Mouse (Mus musculus) heart, postnatal 0 days (tissue): ENCODE data around the gene Polr2j. TPM values are rescaled to one million over a fixed set of nuclear protein-coding genes. Genes with fewer than 3 reads are reported as not detected.

Experiments
- ATAC-seq: fragments of 200-750 bp; cut with Nextera tagmentation; 2 replicates; pipeline ENCODE4 v1.8.0; 2017; ENCODE audit warnings: low read depth, moderate number of reproducible peaks, moderate library complexity; ENCODE audit not compliant: insufficient read depth
- DNase-seq: peaks from one replicate; pipeline ENCODE4 v3.0.0-alpha.2; 2016; ENCODE audit warnings: low spot score
- H3K27ac ChIP-seq: fragments of 300-500 bp; sonication (generic); 2 replicates; pipeline ENCODE4 v1.5.1; 2014; ENCODE audit warnings: low read depth, mild to moderate bottlenecking
- H3K27me3 ChIP-seq: fragments of 300-500 bp; sonication (generic); 2 replicates; pipeline ENCODE4 v1.6.1; 2014; ENCODE audit warnings: low read length, mixed read lengths; ENCODE audit not compliant: control insufficient read depth, insufficient read depth
- H3K36me3 ChIP-seq: fragments of 300-500 bp; sonication (generic); replicated peaks from 2 replicates; pipeline ENCODE4 v1.6.1; 2014; ENCODE audit warnings: low read length, mixed read lengths; ENCODE audit not compliant: control insufficient read depth, insufficient read depth
- H3K4me1 ChIP-seq: fragments of 300-500 bp; sonication (generic); 2 replicates; pipeline ENCODE4 v1.6.1; 2014; ENCODE audit warnings: antibody characterized with exemption; ENCODE audit not compliant: control insufficient read depth, insufficient read depth
- H3K4me2 ChIP-seq: fragments of 300-500 bp; sonication (generic); 2 replicates; pipeline ENCODE4 v1.6.1; 2014; ENCODE audit warnings: low read depth, mild to moderate bottlenecking, low read length, moderate library complexity
- H3K4me3 ChIP-seq: fragments of 300-500 bp; sonication (generic); 2 replicates; pipeline ENCODE4 v1.5.1; 2014; ENCODE audit warnings: low read depth, low read length
- H3K9ac ChIP-seq: fragments of 300-500 bp; sonication (generic); replicated peaks from 2 replicates; pipeline ENCODE4 v1.6.1; 2014; ENCODE audit warnings: low read depth, low read length, mixed read lengths
- H3K9me3 ChIP-seq: fragments of 300-500 bp; sonication (generic); replicated peaks from 2 replicates; pipeline ENCODE4 v1.6.1; 2016; ENCODE audit warnings: low read length; ENCODE audit not compliant: control insufficient read depth
- CTCF ChIP-seq: IDR thresholded peaks from 2 replicates; pipeline ENCODE4 v1.5.1; 2016; ENCODE audit warnings: antibody characterized with exemption, control low read depth, low read depth
- EP300 ChIP-seq: IDR thresholded peaks from 2 replicates; pipeline ENCODE4 v1.6.1; 2016; ENCODE audit warnings: antibody characterized with exemption, low read depth
- WGBS: fragments of 180-500 bp; shearing (Covaris S2); extraction: QIAGEN DNeasy Blood & Tissue Kit; methylation state at CpG from one replicate; pipeline ENCODE4 v1.1.7; 2014; 5-methylcytosine and 5-hydroxymethylcytosine counted together
- polyA plus RNA-seq: library from polyadenylated mRNA; unstranded; fragments of >200 nt; fragmentation: Nextera tagmentation; extraction: Ambion mirVana; gene quantifications from 2 replicates; pipeline ENCODE4 v1.2.1, GENCODE M21; 2015
- total RNA-seq: library from RNA; depleted of rRNA; stranded (reverse); fragments of >200 nt; gene quantifications from 2 replicates; pipeline ENCODE4 v1.2.3, GENCODE M21; 2014; ENCODE audit warnings: low replicate concordance

Gene Polr2j
- total and polyA plus RNA-seq, 2 experiments from 2014 or later: 59.8 to 145 TPM

DNA sequence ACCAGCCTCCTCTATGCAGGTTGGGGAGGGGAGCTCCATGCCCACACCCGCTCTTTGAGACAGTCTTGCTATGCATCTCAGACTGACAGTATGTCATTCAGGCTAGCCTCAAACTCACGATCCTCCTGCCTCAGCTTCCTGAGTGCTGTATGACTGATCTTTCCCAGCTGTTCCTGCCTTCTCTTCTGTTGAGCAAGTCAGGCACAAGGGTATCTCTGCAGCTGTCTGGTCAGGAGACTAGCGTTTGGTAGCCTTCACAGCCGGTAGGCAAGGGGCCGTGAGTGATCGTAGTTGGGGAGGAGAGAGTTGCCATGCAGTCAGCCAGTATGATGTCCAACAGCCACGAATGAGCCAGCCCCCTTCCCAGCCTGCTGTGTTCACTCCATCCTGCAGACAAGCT lies 21.3 kb upstream of the Polr2j start:
- no peak overlapping the region for H3K4me3 ChIP-seq
- H3K36me3 ChIP-seq: no peaks in the 10 kb centered on the region
- no peak; the same call in 1 of the 2 replicates for ATAC-seq
- no peak overlapping the region for H3K9ac ChIP-seq
- TF ChIP-seq CTCF (no peak), EP300 (no peak)
- no peaks in the 10 kb centered on the region for H3K27me3 ChIP-seq
- 62% methylated on average over 7 of the region's 7 CpGs for WGBS
- no peak overlapping the region for H3K27ac ChIP-seq
- no peaks in the 10 kb centered on the region for H3K4me1 ChIP-seq
- H3K4me2 ChIP-seq: no peak overlapping the region
- no peak for DNase-seq
- no peaks in the 10 kb centered on the region for H3K9me3 ChIP-seq

- ATAC-seq (no peak), DNase-seq (no peak)
- Histone ChIP-seq H3K36me3 (no peaks in the 10 kb centered on the region), H3K9me3 (no peaks in the 10 kb centered on the region), H3K4me1 (peaks cover 4% of the 10 kb centered on the region; the same call in 1 of the 2 replicates), H3K27me3 (0 out of 2 replicates have a peak, but pooled peaks cover 3% of the 10 kb centered on the region), H3K4me2 (no peak overlapping the region), H3K9ac (0 out of 2 replicates have a peak overlapping the region, but pooled peaks have one; percentile 5), H3K4me3 (no peak overlapping the region), H3K27ac (no peak overlapping the region)
- TF ChIP-seq EP300: no peak
- TF ChIP-seq CTCF: no peak
- 71% methylated on average over 10 of the region's 10 CpGs for WGBS
These were observed 17.9 kb upstream of the Polr2j start for GRCm38 (mm10) chr5:136098536-136098935.

- TF ChIP-seq CTCF (peak; percentile 81), EP300 (no peak)
- DNase-seq (peak; percentile 73), ATAC-seq (peak; percentile 87)
- H3K4me3 ChIP-seq: peak overlapping the region; percentile 17; the same call in 1 of the 2 replicates
- peaks cover 4% of the 10 kb centered on the region; the same call in 1 of the 2 replicates for H3K4me1 ChIP-seq
- 0 out of 2 replicates have a peak, but pooled peaks cover 3% of the 10 kb centered on the region for H3K27me3 ChIP-seq
- 5% methylated on average over 41 of the region's 41 CpGs for WGBS
- no peak overlapping the region for H3K27ac ChIP-seq
- H3K9me3 ChIP-seq: peaks cover 5% of the 10 kb centered on the region; the same call in 1 of the 2 replicates
- no peak overlapping the region for H3K9ac ChIP-seq
- H3K4me2 ChIP-seq: peak overlapping the region; percentile 51
- no peaks in the 10 kb centered on the region for H3K36me3 ChIP-seq
These were observed 14.2 kb upstream of the Polr2j start for GRCm38 (mm10) chr5:136102099-136102820.

- Histone ChIP-seq H3K27me3 (0 out of 2 replicates have a peak, but pooled peaks cover 3% of the 10 kb centered on the region), H3K9ac (no peak overlapping the region), H3K4me1 (peaks cover 4% of the 10 kb centered on the region; the same call in 1 of the 2 replicates), H3K36me3 (no peaks in the 10 kb centered on the region), H3K4me2 (no peak overlapping the region), H3K9me3 (peaks cover 5% of the 10 kb centered on the region; the same call in 1 of the 2 replicates), H3K4me3 (no peak overlapping the region), H3K27ac (no peak overlapping the region)
- ATAC-seq (no peak), DNase-seq (no peak)
- TF ChIP-seq EP300 (no peak), CTCF (peak; percentile 23; the same call in 1 of the 2 replicates)
- WGBS: 93% methylated on average over 5 of the region's 5 CpGs
These were observed 11.9 kb upstream of the Polr2j start for GRCm38 (mm10) chr5:136104511-136104910.

DNA sequence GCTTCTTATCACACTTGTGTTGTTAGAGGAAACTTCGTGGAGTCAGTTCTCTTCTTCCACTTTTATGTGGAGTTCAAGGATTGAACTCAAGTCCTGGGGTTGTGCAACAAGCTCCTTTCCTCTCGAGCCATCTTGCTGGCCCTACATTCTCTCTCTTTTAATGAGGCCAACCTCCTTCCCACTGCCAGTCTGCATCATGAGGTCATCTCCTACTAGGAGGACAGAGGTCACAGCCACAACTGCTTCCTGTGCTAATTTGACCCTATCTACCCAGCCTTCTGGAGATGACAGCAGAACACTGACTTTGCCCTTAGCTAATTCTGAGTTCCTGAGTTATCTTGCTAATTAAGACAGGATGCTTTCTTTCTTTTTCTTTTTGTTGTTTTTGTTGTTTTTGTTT lies 7.9 kb upstream of the Polr2j start:
- TF ChIP-seq CTCF (no peak), EP300 (no peak)
- Histone ChIP-seq H3K36me3 (no peaks in the 10 kb centered on the region), H3K4me1 (no peaks in the 10 kb centered on the region), H3K4me3 (no peak overlapping the region), H3K4me2 (no peak overlapping the region), H3K9ac (no peak overlapping the region), H3K27me3 (no peaks in the 10 kb centered on the region), H3K27ac (no peak overlapping the region), H3K9me3 (peaks cover 5% of the 10 kb centered on the region; the same call in 1 of the 2 replicates)
- DNase-seq (no peak), ATAC-seq (no peak)
- WGBS: 38% methylated on average over 2 of the region's 2 CpGs
